Mouse (Mus musculus) lung, embryonic 16.5 days (tissue): ENCODE data around the gene Zc4h2. TPM values are rescaled to one million over a fixed set of nuclear protein-coding genes. Genes with fewer than 3 reads are reported as not detected.

Experiments
- ATAC-seq: fragments of 200-750 bp; cut with Nextera tagmentation; 2 replicates; pipeline ENCODE4 v1.8.0; 2017; ENCODE audit warnings: low read depth, mild to moderate bottlenecking, moderate library complexity
- H3K27ac ChIP-seq: fragments of 300-500 bp; sonication (generic); 2 replicates; pipeline ENCODE4 v1.5.1; 2014; ENCODE audit warnings: mild to moderate bottlenecking, control low read depth, low read length
- H3K27me3 ChIP-seq: fragments of 300-500 bp; sonication (generic); 2 replicates; pipeline ENCODE4 v1.6.1; 2014; ENCODE audit warnings: low read depth, low read length, mixed read lengths; ENCODE audit not compliant: control insufficient read depth, insufficient read depth
- H3K36me3 ChIP-seq: fragments of 300-500 bp; sonication (generic); 2 replicates; pipeline ENCODE4 v1.6.1; 2014; ENCODE audit warnings: low read length; ENCODE audit not compliant: control insufficient read depth, insufficient read depth
- H3K4me1 ChIP-seq: fragments of 300-500 bp; sonication (generic); replicated peaks from 2 replicates; pipeline ENCODE4 v1.6.1; 2014; ENCODE audit warnings: low read length, mixed read lengths; ENCODE audit not compliant: control insufficient read depth, insufficient read depth
- H3K4me2 ChIP-seq: fragments of 300-500 bp; sonication (generic); 2 replicates; pipeline ENCODE4 v1.6.1; 2014; ENCODE audit warnings: low read depth, low read length, control low read depth
- H3K4me3 ChIP-seq: fragments of 300-500 bp; sonication (generic); 2 replicates; pipeline ENCODE4 v1.5.1; 2014; ENCODE audit warnings: mild to moderate bottlenecking, low read length, control low read depth
- H3K9ac ChIP-seq: fragments of 300-500 bp; sonication (generic); 2 replicates; pipeline ENCODE4 v1.6.1; 2014; ENCODE audit warnings: low read length, control low read depth
- H3K9me3 ChIP-seq: fragments of 300-500 bp; sonication (generic); 2 replicates; pipeline ENCODE4 v1.6.1; 2016; ENCODE audit warnings: low read length; ENCODE audit not compliant: control insufficient read depth
- WGBS: fragments of 180-500 bp; shearing (Covaris S2); extraction: QIAGEN DNeasy Blood & Tissue Kit; methylation state at CpG from one replicate; pipeline ENCODE4 v1.1.7; 2014; 5-methylcytosine and 5-hydroxymethylcytosine counted together
- polyA plus RNA-seq: library from polyadenylated mRNA; unstranded; fragments of >200 nt; fragmentation: Nextera tagmentation; extraction: Ambion mirVana; gene quantifications from 2 replicates; pipeline ENCODE4 v1.2.1, GENCODE M21; 2015

Zc4h2 gene
- polyA plus RNA-seq, result 15.1 and 15.2 TPM in 2 replicates

DNA sequence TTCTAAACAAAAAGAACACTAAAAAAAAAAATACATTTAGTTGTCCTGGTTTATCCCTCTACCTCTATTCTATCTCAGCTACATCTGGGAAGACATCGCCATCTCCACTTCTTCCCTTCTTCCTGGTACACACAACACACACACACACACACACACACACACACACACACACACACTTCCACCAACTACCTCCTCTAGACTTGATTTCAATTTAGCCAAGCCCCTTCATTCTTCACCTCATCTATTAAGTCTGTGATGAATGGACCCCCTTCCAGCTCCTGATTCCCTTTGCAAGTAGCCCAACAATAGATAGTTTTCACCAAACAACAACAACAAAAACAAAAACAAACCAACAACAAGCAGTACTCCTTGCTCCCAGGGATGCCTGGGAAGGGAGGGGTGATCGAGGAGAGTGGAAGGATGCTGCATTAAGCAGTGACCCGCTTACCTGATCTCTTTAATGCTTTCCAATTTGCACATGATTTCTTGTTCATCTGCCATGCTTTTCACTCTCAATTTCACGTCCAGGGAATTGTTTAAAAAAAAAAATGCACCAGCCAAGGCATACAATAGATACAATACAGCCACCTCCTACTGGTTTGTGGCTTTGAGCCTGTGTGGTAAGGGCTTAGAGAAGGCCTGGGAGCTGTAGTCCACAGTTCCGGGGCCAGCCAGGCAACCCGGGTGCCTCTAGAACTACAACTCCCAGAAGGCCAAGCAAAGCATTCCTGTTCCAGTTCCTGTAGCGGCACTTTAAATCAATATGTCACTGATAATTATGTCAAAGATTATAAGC is at the start of gene Zc4h2:
TSS of gene Zc4h2 (minus strand) at position 706 of the 796 bp plus-strand sequence.
- WGBS, result 14% methylated on average over 6 of the region's 7 CpGs
- ATAC-seq, result peak; percentile 99
- Histone ChIP-seq H3K36me3 (no peaks in the 10 kb centered on the region), H3K4me2 (peak within 1 kb of the TSS; percentile 62), H3K4me3 (peak within 1 kb of the TSS; percentile 58), H3K27me3 (no peaks in the 10 kb centered on the region), H3K9me3 (no peaks in the 10 kb centered on the region), H3K27ac (no peak within 1 kb of the TSS), H3K4me1 (no peaks in the 10 kb centered on the region), H3K9ac (peak within 1 kb of the TSS; percentile 56)

- Histone ChIP-seq H3K36me3 (no peaks in the 10 kb centered on the region), H3K27ac (no peak overlapping the region), H3K9ac (no peak overlapping the region), H3K4me1 (no peaks in the 10 kb centered on the region), H3K4me3 (no peak overlapping the region), H3K4me2 (no peak overlapping the region), H3K27me3 (no peaks in the 10 kb centered on the region), H3K9me3 (no peaks in the 10 kb centered on the region)
- ATAC-seq, result no peak
- 65% methylated on average over 1 of the region's 1 CpGs for WGBS
Measured at GRCm38 (mm10) chrX:95687119-95687518, 28.8 kb upstream of the Zc4h2 start.

DNA sequence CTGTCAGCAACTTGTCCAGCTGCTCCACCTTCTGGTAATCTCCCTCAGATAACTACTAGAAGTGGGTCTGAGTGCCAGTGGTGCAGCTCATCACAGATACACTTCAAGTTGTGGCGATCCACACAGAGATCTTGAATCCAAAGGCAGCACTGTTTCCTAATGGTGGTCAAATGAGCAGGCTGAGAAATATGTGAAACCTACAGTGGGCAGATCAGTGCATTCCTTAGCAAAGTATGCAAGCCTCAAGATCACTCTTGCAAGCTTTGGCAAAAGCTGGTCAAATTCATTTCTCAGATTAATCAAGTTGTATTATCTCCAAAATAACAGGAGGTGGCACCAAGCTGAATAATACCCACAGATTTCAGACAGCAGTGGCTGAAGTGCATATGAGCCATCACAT is 23.9 kb upstream of the Zc4h2 start:
- no peak overlapping the region for H3K27ac ChIP-seq
- WGBS, result 88% methylated on average over 1 of the region's 1 CpGs
- no peaks in the 10 kb centered on the region for H3K27me3 ChIP-seq
- H3K9ac ChIP-seq, result no peak overlapping the region
- H3K4me1 ChIP-seq, result no peaks in the 10 kb centered on the region
- ATAC-seq, result no peak
- H3K9me3 ChIP-seq, result no peaks in the 10 kb centered on the region
- no peak overlapping the region for H3K4me2 ChIP-seq
- H3K4me3 ChIP-seq, result no peak overlapping the region
- H3K36me3 ChIP-seq, result no peaks in the 10 kb centered on the region

DNA sequence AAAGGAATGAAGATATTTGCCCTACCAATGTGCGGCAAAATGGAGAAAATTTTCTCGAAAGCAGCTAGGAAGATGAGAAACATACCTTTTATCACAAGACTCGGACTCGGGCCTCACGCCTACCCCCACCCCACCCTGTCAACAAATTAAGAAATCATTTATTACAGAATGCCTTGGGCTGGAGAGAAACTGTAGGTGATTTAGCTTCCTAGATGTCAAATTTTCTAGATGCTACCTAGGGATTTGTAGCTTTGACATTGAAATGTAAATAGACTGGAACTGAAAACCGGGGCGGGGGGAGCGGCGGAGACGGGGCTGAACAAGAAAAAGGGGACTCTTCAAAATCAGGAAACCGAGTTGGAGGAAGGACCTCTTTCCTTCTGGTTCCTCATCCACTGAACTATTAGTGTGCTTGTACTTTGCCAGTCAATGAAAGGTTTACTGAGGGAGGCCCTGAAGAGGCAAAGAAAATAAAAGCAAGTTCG is 333 bp upstream of the Zc4h2 start:
- 18% methylated on average over 12 of the region's 12 CpGs for WGBS
- H3K27me3 ChIP-seq, result no peaks in the 10 kb centered on the region
- no peaks in the 10 kb centered on the region for H3K36me3 ChIP-seq
- H3K4me2 ChIP-seq, result peak overlapping the region; percentile 52
- H3K4me1 ChIP-seq, result no peaks in the 10 kb centered on the region
- no peaks in the 10 kb centered on the region for H3K9me3 ChIP-seq
- peak overlapping the region; percentile 58 for H3K4me3 ChIP-seq
- H3K9ac ChIP-seq, result peak overlapping the region; percentile 55
- no peak overlapping the region for H3K27ac ChIP-seq
- ATAC-seq, result peak; percentile 62

GRCm38 (mm10) chrX:95600609-95601008 is 57.7 kb downstream of the Zc4h2 start:
- Histone ChIP-seq H3K4me1 (no peaks in the 10 kb centered on the region), H3K4me3 (no peak overlapping the region), H3K9ac (no peak overlapping the region), H3K27me3 (no peaks in the 10 kb centered on the region), H3K36me3 (no peaks in the 10 kb centered on the region), H3K4me2 (no peak overlapping the region), H3K27ac (no peak overlapping the region), H3K9me3 (no peaks in the 10 kb centered on the region)
- WGBS, result 34% methylated on average over 5 of the region's 5 CpGs
- 0 out of 2 replicates have a peak, but pooled peaks have one; percentile 43 for ATAC-seq

Other genes starting within 250 kb of the Zc4h2 start
- 11.3 and 11.4 TPM in 2 replicates for gene Amer1, start 213.6 kb downstream of the Zc4h2 start, polyA plus RNA-seq
- 0.20 and 0.44 TPM in 2 replicates for gene Asb12, start 100.5 kb downstream of the Zc4h2 start, polyA plus RNA-seq
- gene Pfn5, start 100.4 kb downstream of the Zc4h2 start, polyA plus RNA-seq, result not detected in 2 replicates
- gene Zc3h12b, start 53.2 kb upstream of the Zc4h2 start, polyA plus RNA-seq, result 2.1 TPM in 2 replicates